Mouse (Mus musculus) thymus, postnatal 4 days (tissue): ENCODE measurements around the gene Slc5a5.
A peak's percentile ranks its signal among the peaks of the same experiment; 100 is the strongest.

Experiments
- DNase-seq: peaks from one replicate; pipeline ENCODE4 v3.0.0; 2021

The Slc5a5 gene

GRCm38 (mm10) chr8:70851837-70852236 is 40.7 kb downstream of the Slc5a5 start:
- DNase-seq = no peak

GRCm38 (mm10) chr8:70850947-70851346 is 41.6 kb downstream of the Slc5a5 start:
- DNase-seq = no peak

- DNase-seq = no peak
Observed at GRCm38 (mm10) chr8:70850132-70850845, 42.3 kb downstream of the Slc5a5 start.

GRCm38 (mm10) chr8:70849333-70849990 is 43.1 kb downstream of the Slc5a5 start:
- DNase-seq = no peak

- peak; percentile 80 for DNase-seq
Observed at GRCm38 (mm10) chr8:70846371-70847154, 46.0 kb downstream of the Slc5a5 start.

GRCm38 (mm10) chr8:70845108-70845507 is 47.4 kb downstream of the Slc5a5 start:
- no peak for DNase-seq

- DNase-seq = peak; percentile 97
Observed at GRCm38 (mm10) chr8:70844523-70844922, 48.0 kb downstream of the Slc5a5 start.

GRCm38 (mm10) chr8:70843941-70844340 is 48.6 kb downstream of the Slc5a5 start:
- no peak for DNase-seq

- no peak for DNase-seq
Observed at GRCm38 (mm10) chr8:70843214-70843773, 49.3 kb downstream of the Slc5a5 start.

GRCm38 (mm10) chr8:70842484-70842883 is 50.1 kb downstream of the Slc5a5 start:
- DNase-seq = no peak

GRCm38 (mm10) chr8:70841147-70842072 is 51.1 kb downstream of the Slc5a5 start:
- peak; percentile 94 for DNase-seq

- DNase-seq = peak; percentile 32
Observed at GRCm38 (mm10) chr8:70840590-70840989, 52.0 kb downstream of the Slc5a5 start.

GRCm38 (mm10) chr8:70839408-70840351 is 52.9 kb downstream of the Slc5a5 start, which contains the start of gene Arrdc2:
Arrdc2 (minus strand) TSS chr8:70839720.
- peak; percentile 99 for DNase-seq

GRCm38 (mm10) chr8:70838654-70839407 is 53.7 kb downstream of the Slc5a5 start:
- DNase-seq = no peak

GRCm38 (mm10) chr8:70836666-70837065 is 55.9 kb downstream of the Slc5a5 start:
- no peak for DNase-seq

GRCm38 (mm10) chr8:70834071-70834470 is 58.5 kb downstream of the Slc5a5 start:
- no peak for DNase-seq

- DNase-seq = peak; percentile 28
Observed at GRCm38 (mm10) chr8:70833520-70833919, 59.0 kb downstream of the Slc5a5 start.

- DNase-seq = peak; percentile 58
Observed at GRCm38 (mm10) chr8:70833018-70833482, 59.5 kb downstream of the Slc5a5 start.
